Mouse (Mus musculus) natural killer cell, adult 2 months (primary cell): ENCODE results near the gene Gpr37l1.

Experiments used
- DNase-seq, 2 experiments: peaks; one replicate each; pipeline ENCODE4 v3.0.0; 2022; ENCODE audit warnings: low spot score in 2 of 2

Gene Gpr37l1

GRCm38 (mm10) chr1:135181880-135182623 lies 14.6 kb upstream of the Gpr37l1 start:
- no peak for DNase-seq

GRCm38 (mm10) chr1:135181275-135181674 lies 13.8 kb upstream of the Gpr37l1 start:
- no peak for DNase-seq

GRCm38 (mm10) chr1:135180830-135181229 lies 13.3 kb upstream of the Gpr37l1 start:
- no peak for DNase-seq

GRCm38 (mm10) chr1:135178863-135179262 lies 11.4 kb upstream of the Gpr37l1 start:
- DNase-seq: no peak

GRCm38 (mm10) chr1:135177724-135178123 lies 10.2 kb upstream of the Gpr37l1 start:
- no peak for DNase-seq

- no peak for DNase-seq
Measured at GRCm38 (mm10) chr1:135175176-135175575, 7.7 kb upstream of the Gpr37l1 start.

- DNase-seq: no peak
Measured at GRCm38 (mm10) chr1:135173311-135173710, 5.8 kb upstream of the Gpr37l1 start.

GRCm38 (mm10) chr1:135171984-135172383 lies 4.5 kb upstream of the Gpr37l1 start:
- no peak for DNase-seq

- no peak for DNase-seq
Measured at GRCm38 (mm10) chr1:135171202-135171601, 3.7 kb upstream of the Gpr37l1 start.

- DNase-seq: no peak
Measured at GRCm38 (mm10) chr1:135170299-135170698, 2.8 kb upstream of the Gpr37l1 start.

GRCm38 (mm10) chr1:135169556-135170224 lies 2.2 kb upstream of the Gpr37l1 start:
- no peak for DNase-seq

GRCm38 (mm10) chr1:135168453-135169200 lies 1.1 kb upstream of the Gpr37l1 start:
- DNase-seq: no peak

GRCm38 (mm10) chr1:135162720-135163119 lies 4.8 kb downstream of the Gpr37l1 start:
- DNase-seq: no peak

- no peak for DNase-seq
Measured at GRCm38 (mm10) chr1:135160411-135161050, 7.0 kb downstream of the Gpr37l1 start.

GRCm38 (mm10) chr1:135159556-135160123 lies 7.8 kb downstream of the Gpr37l1 start:
- no peak for DNase-seq

GRCm38 (mm10) chr1:135159074-135159473 lies 8.4 kb downstream of the Gpr37l1 start:
- no peak for DNase-seq

- DNase-seq: no peak
Measured at GRCm38 (mm10) chr1:135158633-135159032, 8.8 kb downstream of the Gpr37l1 start.

GRCm38 (mm10) chr1:135156300-135156699 lies 11.2 kb downstream of the Gpr37l1 start:
- DNase-seq: no peak

- DNase-seq: peak; percentile 64 to 67
Measured at GRCm38 (mm10) chr1:135154411-135154959, 13.0 kb downstream of the Gpr37l1 start.

GRCm38 (mm10) chr1:135154011-135154410 lies 13.5 kb downstream of the Gpr37l1 start:
- DNase-seq: no peak

GRCm38 (mm10) chr1:135148996-135149395 lies 18.5 kb downstream of the Gpr37l1 start:
- DNase-seq: no peak
